Mouse (Mus musculus) spleen, adult 2 months (tissue): ENCODE results near the gene Pla2g16.

Experiments used
- CTCF ChIP-seq: fragments of 200-500 bp; IDR thresholded peaks from 2 replicates; pipeline ENCODE4 v1.5.1; 2011; ENCODE audit warnings: mild to moderate bottlenecking, inconsistent platforms; ENCODE audit not compliant: insufficient read depth, insufficient read length, insufficient replicate concordance; ENCODE audit errors: extremely low read depth
- POLR2A ChIP-seq: fragments of 200-500 bp; IDR thresholded peaks from 2 replicates; pipeline ENCODE4 v1.6.1; 2011; ENCODE audit warnings: low read depth, low read length, inconsistent platforms

DNA sequence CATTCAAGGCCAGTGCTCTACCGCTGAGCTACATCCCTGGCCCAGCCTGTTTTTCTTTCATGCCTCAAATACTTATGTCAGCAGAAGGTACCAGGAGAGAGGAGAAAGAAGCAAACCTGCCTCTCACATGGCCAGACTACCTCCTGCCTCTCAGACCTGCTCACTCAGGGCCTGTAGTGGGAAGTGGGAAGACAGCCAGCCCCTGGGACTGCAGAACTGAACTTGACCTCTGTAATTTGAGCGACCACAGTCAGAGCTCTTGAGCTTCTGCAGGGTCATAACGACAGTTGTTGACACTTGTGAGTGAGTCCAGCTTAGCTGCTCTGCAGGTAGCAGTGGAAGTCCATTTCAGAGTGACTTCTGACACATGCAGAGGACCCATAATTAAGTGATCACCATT lies 34.8 kb downstream of the Pla2g16 start:
- no peak for TF ChIP-seq CTCF
- TF ChIP-seq POLR2A, result no peak
